Mouse (Mus musculus): Measurements from ENCODE around the gene Ptbp3. TPM values are rescaled to one million over a fixed set of nuclear protein-coding genes. Genes with fewer than 3 reads are reported as not detected.

Ptbp3 gene
- polyA plus RNA-seq, 1 experiment from 2014 or later, result 16.9 TPM

DNA sequence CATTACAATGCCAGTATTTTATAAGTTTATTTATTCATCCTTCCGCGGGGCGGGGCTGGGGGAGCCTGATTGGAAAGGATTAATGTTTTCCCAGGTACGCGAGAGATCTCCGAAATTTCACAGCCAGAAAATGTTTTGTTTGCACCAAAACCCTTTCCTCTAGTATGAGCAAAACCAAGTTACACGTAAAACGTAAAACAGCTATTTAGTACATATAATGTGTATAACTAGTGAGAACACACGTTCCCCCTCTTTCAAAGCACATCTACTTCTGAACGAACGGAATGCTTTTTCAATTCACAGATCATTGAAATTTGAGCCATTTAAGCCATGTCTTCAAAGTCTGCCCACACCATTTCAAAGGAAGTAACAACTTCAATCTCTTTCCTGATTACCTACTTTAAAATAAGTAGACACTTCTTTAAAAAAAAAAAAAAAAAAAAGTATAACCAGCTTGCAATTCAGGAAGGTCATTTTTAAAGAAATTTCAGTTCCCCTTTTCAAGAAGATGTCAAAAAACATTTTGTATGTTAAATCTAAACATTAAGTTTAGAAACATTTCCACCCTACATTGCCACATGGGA, 905 bp upstream of the Ptbp3 start:
- Histone ChIP-seq H3K27me3 (replicated peaks) (no peaks in the 10 kb centered on the region), H3K4me1 (peaks cover 10% of the 10 kb centered on the region), H3K9me3 (no peaks in the 10 kb centered on the region), H3K4me2 (peak overlapping the region; percentile 86), H3K9ac (peak overlapping the region; percentile 74; the same call in 1 of the 2 replicates), H3K4me3 (peak overlapping the region; percentile 97), H3K27ac (no peak overlapping the region), H3K36me3 (replicated peaks) (no peaks in the 10 kb centered on the region)
- WGBS, result 15% methylated on average over 11 of the region's 11 CpGs
- ATAC-seq (replicated peaks), result no peak

DNA sequence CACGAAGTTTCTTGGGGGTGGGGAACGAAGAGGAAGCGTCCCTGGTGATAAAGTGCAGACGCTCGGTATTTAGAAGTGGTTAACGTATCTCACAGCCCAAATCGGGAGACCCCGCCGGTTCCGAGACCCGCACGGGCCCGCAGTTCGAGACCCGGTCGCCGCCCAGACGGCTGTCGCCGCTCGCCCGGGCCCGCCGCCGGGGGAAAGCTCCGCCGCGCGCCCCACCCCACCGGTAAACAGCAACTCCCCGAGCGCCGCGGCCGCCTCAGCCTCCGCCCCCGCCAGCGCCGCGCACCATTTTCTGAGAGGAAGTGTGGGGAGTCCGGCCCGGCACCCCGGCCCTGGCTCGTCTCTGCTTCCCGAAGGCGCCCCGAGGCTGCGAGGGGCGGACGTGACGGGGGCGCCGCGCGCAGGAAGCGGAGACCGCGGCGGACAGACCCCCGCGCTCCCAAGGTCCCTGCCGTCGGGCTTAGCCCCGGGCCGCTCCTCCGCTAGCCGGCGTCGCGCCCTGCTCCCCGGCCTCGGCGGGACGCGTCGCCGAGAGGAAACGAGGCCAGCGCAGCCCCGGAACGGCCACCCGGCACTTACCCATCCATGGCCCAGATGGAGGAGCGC, 497 bp downstream of the Ptbp3 start:
- Histone ChIP-seq H3K4me1 (peaks cover 10% of the 10 kb centered on the region), H3K4me3 (peak overlapping the region; percentile 97), H3K27ac (peak overlapping the region; percentile 94), H3K9ac (peak overlapping the region; percentile 94), H3K27me3 (replicated peaks) (no peaks in the 10 kb centered on the region), H3K36me3 (replicated peaks) (no peaks in the 10 kb centered on the region), H3K4me2 (peak overlapping the region; percentile 86), H3K9me3 (no peaks in the 10 kb centered on the region)
- under 1% methylated on average over 81 of the region's 83 CpGs for WGBS
- ATAC-seq (replicated peaks), result peak; percentile 89

DNA sequence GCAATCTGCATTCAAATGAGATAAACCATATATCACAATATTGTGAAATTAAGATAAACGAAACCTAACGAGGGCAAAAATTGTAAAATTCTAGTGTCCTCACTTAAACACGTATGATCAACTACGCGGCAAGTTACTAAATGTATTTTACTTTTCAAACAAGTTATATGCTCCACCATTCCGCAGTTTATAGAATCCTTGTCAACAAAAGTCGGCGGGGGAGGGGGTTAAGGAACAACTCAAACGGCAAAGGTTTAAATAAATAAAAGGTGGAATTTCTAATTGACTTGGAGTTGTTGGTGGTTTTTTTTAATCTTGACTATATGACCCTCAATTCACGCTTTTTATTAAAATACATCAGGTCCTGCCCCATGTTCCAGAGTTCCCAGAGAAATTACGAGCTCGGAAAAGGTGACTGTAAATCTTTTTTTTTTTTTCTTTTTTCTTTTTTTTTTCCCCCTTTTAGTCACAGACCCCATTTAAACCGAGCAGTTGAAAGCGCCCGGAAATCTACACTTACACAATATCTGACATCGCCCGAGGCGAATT, 1.1 kb downstream of the Ptbp3 start:
- H3K4me3 ChIP-seq, result peak overlapping the region; percentile 97
- H3K4me2 ChIP-seq, result peak overlapping the region; percentile 86
- H3K36me3 ChIP-seq (replicated peaks), result no peaks in the 10 kb centered on the region
- no peaks in the 10 kb centered on the region for H3K27me3 ChIP-seq (replicated peaks)
- H3K27ac ChIP-seq, result peak overlapping the region; percentile 94
- peak overlapping the region; percentile 94; the same call in 1 of the 2 replicates for H3K9ac ChIP-seq
- peaks cover 10% of the 10 kb centered on the region for H3K4me1 ChIP-seq
- WGBS, result 6% methylated on average over 18 of the region's 18 CpGs
- H3K9me3 ChIP-seq, result no peaks in the 10 kb centered on the region
- no peak for ATAC-seq (replicated peaks)

DNA sequence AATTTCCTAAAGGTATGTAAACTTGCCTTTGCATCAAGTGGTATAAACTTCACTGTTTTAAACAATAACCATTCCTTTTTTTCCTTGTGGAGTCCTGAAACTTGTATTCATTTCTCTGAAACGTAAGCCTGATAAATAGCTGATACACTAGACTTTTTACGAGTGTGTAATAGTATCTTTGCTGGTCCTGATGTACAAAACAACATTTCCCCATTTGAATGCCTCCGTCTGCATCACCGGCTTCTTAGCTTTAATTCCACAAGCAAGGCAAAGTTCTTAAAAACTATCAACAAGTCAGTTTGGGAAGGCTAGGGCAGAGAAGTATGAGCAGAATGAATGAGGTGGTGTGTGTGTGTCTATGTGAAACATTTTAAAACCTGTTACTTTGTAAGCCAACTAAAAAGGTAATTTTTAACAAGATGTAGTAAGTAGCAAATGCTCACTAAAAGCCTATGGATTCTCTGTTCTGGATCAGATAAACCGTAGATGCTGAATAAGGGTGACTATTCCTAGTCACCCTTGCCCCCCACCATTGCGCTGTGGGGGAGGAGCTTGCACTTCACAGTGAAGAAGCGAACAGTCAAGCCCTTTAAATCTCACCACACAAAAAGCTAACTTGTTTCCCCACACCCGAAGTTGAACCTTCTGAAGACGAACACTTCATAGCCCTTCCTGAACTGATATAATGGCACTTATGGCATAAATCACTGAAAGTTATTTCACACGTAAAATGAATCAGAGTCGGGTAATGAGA, 1.9 kb downstream of the Ptbp3 start:
- no peak overlapping the region for H3K27ac ChIP-seq
- peak overlapping the region; percentile 86 for H3K4me2 ChIP-seq
- H3K9ac ChIP-seq, result no peak overlapping the region
- H3K27me3 ChIP-seq (replicated peaks), result no peaks in the 10 kb centered on the region
- peak overlapping the region; percentile 97 for H3K4me3 ChIP-seq
- H3K36me3 ChIP-seq (replicated peaks), result no peaks in the 10 kb centered on the region
- WGBS, result 33% methylated on average over 11 of the region's 11 CpGs
- H3K9me3 ChIP-seq, result no peaks in the 10 kb centered on the region
- ATAC-seq (replicated peaks), result no peak
- H3K4me1 ChIP-seq, result peaks cover 10% of the 10 kb centered on the region

DNA sequence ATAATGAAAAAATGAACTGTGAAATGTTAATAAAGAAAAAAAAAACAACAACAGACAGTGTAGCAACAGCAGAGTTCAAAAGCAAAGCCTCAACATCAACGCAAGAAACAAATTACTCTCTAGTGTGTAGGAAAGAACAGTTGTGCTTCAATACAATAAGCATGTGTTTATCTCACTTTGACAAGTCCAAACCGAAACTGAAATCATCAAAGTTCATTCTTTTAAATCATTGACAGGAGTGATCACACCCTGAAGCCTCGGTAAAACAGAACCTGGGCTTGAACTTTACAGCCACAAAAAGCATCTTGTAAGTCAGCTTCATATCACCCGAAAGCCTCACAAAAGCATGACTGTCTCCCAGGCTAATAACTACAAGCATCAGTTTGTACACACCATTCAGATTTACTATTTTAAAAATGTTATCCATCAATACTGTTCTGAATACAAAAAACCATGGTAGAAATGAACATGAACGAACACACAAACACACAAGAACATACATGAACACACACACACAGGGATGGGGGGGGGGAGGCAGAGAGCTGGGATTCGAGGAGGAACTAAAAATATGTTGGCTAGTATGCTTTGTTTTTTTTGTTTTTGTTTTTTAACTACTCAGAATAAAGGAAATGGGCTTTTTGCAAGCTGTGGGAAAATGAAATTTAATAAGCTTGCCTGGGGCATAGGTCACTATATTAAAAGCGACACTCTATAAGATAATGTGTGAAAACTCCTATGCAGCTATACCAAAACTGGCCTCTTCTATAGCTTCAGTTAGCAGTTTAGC, 2.7 kb downstream of the Ptbp3 start:
- Histone ChIP-seq H3K36me3 (replicated peaks) (no peaks in the 10 kb centered on the region), H3K27me3 (replicated peaks) (no peaks in the 10 kb centered on the region), H3K9ac (no peak overlapping the region), H3K27ac (no peak overlapping the region), H3K4me2 (no peak overlapping the region; the same call in 1 of the 2 replicates), H3K4me3 (no peak overlapping the region), H3K4me1 (peaks cover 10% of the 10 kb centered on the region), H3K9me3 (no peaks in the 10 kb centered on the region)
- 74% methylated on average over 7 of the region's 7 CpGs for WGBS
- ATAC-seq (replicated peaks), result no peak

DNA sequence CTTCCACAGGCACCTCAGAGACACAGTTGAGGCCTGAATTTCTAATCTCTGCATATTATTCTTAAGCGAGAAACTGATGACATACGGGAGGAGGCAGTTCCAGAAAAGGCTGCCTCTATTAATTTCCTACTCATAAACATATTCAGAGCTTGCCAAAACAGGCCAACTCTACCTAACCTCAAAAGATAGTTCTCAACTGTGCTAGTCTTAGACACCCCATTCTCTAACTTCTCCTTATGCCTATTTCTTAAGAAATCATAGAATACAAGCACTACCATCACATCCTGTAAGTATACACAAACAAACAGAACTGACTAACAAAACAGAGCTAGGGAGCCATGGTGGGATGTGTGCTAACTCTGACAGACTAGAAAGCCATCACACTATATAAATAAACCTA, 4.5 kb downstream of the Ptbp3 start:
- no peaks in the 10 kb centered on the region for H3K9me3 ChIP-seq
- WGBS, result 59% methylated on average over 2 of the region's 2 CpGs
- no peak for ATAC-seq (replicated peaks)
- no peak overlapping the region for H3K27ac ChIP-seq
- no peak overlapping the region for H3K9ac ChIP-seq
- H3K4me2 ChIP-seq, result no peak overlapping the region
- H3K4me3 ChIP-seq, result no peak overlapping the region
- peaks cover 10% of the 10 kb centered on the region for H3K4me1 ChIP-seq
- no peaks in the 10 kb centered on the region for H3K36me3 ChIP-seq (replicated peaks)
- no peaks in the 10 kb centered on the region for H3K27me3 ChIP-seq (replicated peaks)

DNA sequence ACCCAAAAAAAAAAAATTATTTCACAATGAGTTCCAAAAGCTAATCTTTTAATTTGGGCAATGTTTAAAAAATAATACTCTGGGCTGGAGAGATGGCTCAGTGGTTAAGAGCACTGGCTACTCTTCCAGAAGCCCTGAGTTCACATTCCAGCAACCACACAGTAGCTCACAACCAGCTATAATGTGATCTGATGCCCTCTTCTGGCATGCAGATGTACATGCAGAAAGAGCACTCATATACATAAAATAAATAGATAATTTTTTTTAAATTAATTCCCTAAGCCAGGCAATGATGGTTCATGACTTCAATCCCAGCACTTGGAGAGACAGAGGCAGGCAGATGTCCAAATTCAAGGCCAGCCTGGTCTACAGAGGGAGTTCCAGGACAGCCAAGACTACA, 6.2 kb downstream of the Ptbp3 start:
- Histone ChIP-seq H3K4me3 (no peak overlapping the region), H3K27ac (no peak overlapping the region), H3K4me1 (peaks cover 10% of the 10 kb centered on the region), H3K9ac (no peak overlapping the region), H3K27me3 (replicated peaks) (no peaks in the 10 kb centered on the region), H3K36me3 (replicated peaks) (no peaks in the 10 kb centered on the region), H3K9me3 (no peaks in the 10 kb centered on the region), H3K4me2 (no peak overlapping the region)
- no peak for ATAC-seq (replicated peaks)

DNA sequence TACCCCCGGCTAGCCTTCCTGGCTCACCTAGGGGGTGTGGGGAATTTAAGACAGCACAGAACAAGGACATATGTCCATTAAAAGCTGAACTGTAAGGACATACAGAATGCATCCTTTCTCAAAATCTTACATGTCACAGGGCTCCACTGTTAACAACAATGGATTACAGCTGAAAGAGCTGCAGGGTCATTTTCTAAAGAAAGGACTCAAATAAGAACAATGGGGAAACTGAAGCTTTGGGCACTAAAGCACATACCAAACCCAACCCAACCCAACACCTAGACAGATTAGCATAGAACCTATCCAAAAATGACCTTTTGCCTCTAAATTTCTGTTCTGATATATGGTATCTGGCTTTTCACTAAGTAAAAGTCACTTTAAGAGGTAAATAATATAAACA, 12.9 kb downstream of the Ptbp3 start:
- WGBS, result 88% methylated on average over 1 of the region's 1 CpGs
- Histone ChIP-seq H3K27me3 (replicated peaks) (no peaks in the 10 kb centered on the region), H3K27ac (no peak overlapping the region), H3K4me2 (no peak overlapping the region), H3K36me3 (replicated peaks) (no peaks in the 10 kb centered on the region), H3K4me1 (no peaks in the 10 kb centered on the region), H3K9ac (no peak overlapping the region), H3K9me3 (no peaks in the 10 kb centered on the region), H3K4me3 (no peak overlapping the region)
- no peak for ATAC-seq (replicated peaks)

DNA sequence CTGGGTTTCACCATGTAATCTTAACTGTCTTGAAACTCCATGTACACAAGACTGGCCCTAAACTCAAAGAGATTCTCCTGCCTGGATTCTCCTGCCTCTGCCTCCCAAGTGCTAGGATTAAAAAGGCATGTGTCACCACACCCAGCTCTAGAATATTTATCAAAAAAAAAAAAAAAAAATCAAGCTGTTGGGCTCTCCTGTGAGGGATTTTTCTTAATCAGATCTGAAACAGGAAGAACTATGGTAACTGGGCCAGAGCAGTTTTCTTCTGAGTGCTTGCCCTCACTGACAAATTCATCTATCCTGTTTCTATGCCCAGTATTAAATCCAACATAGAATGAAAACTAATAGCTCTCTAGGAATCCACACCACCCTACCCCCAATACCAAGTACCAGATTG, 13.5 kb downstream of the Ptbp3 start:
- Histone ChIP-seq H3K36me3 (replicated peaks) (no peaks in the 10 kb centered on the region), H3K4me3 (no peak overlapping the region), H3K9me3 (no peaks in the 10 kb centered on the region), H3K27me3 (replicated peaks) (no peaks in the 10 kb centered on the region), H3K27ac (no peak overlapping the region), H3K4me1 (no peaks in the 10 kb centered on the region), H3K9ac (no peak overlapping the region), H3K4me2 (no peak overlapping the region)
- ATAC-seq (replicated peaks), result no peak

DNA sequence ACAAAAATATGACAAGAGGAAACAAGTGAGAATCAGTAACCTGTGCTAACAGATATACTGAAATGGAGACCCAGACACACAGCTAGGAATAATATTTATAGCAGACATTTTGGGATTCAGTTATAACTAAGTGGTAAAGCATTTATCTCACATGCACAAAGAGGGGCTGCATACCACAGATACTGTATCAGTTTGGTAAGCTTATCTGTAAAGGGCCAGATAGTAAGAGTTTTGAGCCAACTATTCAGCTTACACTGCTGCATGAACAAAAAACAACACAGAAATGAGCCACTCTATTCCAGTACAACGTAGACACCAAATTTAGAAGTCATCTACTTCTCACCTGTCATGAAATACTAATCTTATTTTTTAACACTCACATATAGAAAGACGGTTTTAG, 15.9 kb downstream of the Ptbp3 start:
- Histone ChIP-seq H3K36me3 (replicated peaks) (no peaks in the 10 kb centered on the region), H3K27ac (no peak overlapping the region), H3K4me2 (no peak overlapping the region), H3K4me3 (no peak overlapping the region), H3K27me3 (replicated peaks) (no peaks in the 10 kb centered on the region), H3K9me3 (no peaks in the 10 kb centered on the region), H3K4me1 (no peaks in the 10 kb centered on the region), H3K9ac (no peak overlapping the region)
- no peak for ATAC-seq (replicated peaks)
- 84% methylated on average over 2 of the region's 2 CpGs for WGBS

DNA sequence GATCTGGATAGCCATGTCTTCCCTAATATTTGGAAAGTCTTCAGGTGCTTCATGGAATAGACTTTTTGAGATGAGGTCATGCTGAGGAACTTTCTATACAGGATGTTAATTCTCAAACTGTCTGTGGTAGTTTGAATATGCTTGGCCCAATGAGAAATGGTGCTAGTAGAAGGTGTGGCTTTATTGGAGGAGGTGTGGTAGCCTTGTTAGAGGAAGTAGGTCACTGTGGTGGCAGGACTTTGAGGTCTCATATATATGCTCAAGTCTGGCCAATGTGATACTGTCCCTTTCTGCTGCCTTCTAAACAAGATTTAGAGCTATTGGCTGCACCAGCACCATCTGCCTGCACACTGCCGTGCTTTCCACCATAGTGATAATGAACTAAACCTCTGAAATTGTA, 18.0 kb downstream of the Ptbp3 start:
- no peaks in the 10 kb centered on the region for H3K36me3 ChIP-seq (replicated peaks)
- no peak overlapping the region for H3K4me3 ChIP-seq
- 63% methylated on average over 1 of the region's 1 CpGs for whole genome bisulfite sequencing
- H3K9ac ChIP-seq, result no peak overlapping the region
- ATAC-seq (replicated peaks), result no peak
- no peak overlapping the region for H3K4me2 ChIP-seq
- no peak overlapping the region for H3K27ac ChIP-seq
- no peaks in the 10 kb centered on the region for H3K27me3 ChIP-seq (replicated peaks)
- H3K4me1 ChIP-seq, result no peaks in the 10 kb centered on the region
- no peaks in the 10 kb centered on the region for H3K9me3 ChIP-seq

DNA sequence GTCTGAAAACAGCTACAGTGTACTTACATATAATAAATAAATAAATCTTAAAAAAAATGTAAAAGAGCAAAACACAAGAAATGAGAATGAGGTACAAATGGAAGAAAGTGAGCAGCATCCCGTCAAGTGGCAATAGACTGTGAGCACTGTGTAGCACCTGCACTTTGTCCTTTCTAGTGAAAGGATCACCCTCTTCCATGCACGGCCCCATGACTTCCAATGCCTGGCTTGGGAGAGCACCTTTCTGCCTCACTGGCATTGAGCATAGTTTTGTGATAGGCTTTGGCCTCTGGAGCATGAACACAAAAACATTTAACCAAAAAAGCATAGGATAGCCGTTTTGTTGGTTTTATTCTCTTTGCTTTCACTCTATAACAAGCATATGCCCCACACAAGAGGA, 21.7 kb downstream of the Ptbp3 start:
- Histone ChIP-seq H3K27me3 (replicated peaks) (no peaks in the 10 kb centered on the region), H3K27ac (no peak overlapping the region), H3K36me3 (replicated peaks) (no peaks in the 10 kb centered on the region), H3K4me1 (no peaks in the 10 kb centered on the region), H3K4me3 (no peak overlapping the region), H3K9me3 (no peaks in the 10 kb centered on the region), H3K4me2 (no peak overlapping the region), H3K9ac (no peak overlapping the region)
- WGBS, result 79% methylated on average over 3 of the region's 3 CpGs
- no peak for ATAC-seq (replicated peaks)
